Mouse (Mus musculus) activated CD4-positive, CD25-positive, alpha-beta regulatory T cell, adult 4 months (primary cell): ENCODE data around the gene Cachd1. TPM values are rescaled to one million over a fixed set of nuclear protein-coding genes. Genes with fewer than 3 reads are reported as not detected.

ENCODE experiments used
- ATAC-seq: one replicate; pipeline ENCODE4 v1.8.0; 2017
- polyA plus RNA-seq, 2 experiments: library from polyadenylated mRNA; unstranded; fragments of 100-300 nt; shearing (Covaris generic); gene quantifications; one replicate each; pipeline ENCODE4 v1.2.1; 2017

The Cachd1 gene
- polyA plus RNA-seq, 2 experiments from 2014 or later = not detected

DNA sequence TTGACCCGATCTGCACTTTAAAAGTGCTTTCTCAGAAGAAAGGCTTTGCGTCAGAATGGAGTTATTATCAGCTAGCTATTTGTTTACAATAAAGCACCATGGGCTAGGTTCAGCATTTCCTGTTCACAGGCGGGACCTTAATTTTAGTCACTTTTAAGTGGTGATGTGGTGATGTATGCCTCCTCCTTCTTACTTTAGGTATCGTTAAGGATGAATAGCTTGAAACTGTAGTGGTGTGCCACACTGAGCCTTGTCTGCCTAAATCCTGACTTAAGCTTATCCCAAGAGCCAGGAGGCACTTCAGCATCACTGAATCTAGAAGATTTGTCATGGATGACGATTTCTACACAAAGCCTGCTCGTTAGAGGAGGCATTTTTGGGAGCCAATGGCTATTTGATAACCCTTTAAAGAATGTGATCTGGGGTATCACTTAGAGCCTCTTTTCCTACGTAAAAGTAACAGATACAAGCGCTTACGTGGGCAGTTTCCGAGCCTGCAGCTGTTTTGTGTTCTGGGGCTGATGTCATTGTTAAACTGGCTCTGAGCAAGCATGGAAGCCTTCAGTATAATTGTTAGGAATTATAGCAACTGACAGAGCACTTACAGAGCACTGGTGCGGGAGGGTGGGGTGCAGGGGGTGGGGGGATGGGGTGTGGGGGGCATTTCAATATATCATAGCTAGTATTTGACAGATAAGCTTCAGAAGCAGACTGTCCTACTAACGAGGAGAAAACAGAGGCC is 89.7 kb downstream of the Cachd1 start:
- ATAC-seq = no peak

DNA sequence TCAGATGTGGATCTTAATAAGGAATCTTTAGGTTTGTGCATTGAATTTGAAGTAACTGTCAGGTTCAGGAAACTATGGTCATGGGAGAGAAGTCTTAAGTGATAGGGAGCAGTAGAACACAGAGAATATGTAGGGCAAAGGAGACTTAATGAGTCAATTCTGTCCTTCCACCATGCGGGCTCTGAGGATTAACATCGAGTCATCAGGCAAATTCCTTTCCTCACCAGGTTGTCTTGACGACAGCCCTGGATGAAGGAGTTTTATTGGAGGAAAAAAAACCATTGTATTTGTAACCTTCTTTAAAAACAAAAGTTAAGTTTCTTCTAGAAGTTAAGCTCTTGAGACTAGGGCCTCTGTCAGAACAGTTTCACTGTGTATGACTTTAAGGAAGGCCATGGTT is 100.9 kb downstream of the Cachd1 start:
- no peak for ATAC-seq

DNA sequence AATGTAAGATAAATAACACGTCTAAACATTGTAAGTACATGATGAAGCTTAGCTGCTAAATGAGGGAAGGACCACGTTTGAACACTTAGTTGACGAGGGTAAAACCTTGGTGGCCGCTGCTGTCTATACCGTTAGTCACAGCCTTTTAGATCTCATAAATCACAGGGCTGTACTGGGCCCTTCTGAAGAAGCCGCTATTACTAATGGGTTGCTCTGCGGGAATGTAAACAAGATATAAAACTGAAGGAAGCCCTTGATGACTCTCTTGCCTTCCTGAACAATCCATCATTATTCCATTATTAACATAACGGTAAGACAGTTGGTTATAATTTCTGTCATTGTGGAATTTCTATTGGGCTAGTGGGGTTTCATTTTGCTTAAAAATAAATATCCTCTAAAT is 102.9 kb downstream of the Cachd1 start:
- ATAC-seq = no peak

DNA sequence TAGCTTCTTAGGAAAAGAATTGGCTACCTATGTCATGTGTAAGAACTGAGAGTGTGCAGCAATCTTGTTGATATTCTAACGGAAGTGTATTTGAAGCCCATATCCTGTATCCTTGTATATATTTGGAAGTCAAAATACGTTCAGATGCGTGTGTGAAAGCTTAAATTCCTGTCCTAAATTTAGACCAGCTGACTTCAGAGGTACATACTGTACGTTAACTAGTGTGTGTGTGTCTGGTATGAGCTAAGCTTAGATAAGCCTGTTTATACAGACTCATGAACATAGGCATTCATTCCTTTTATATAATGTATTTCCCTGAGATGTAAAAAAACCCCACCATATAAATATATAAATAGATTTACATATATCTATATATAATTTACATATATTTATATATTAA is 103.6 kb downstream of the Cachd1 start:
- no peak for ATAC-seq

DNA sequence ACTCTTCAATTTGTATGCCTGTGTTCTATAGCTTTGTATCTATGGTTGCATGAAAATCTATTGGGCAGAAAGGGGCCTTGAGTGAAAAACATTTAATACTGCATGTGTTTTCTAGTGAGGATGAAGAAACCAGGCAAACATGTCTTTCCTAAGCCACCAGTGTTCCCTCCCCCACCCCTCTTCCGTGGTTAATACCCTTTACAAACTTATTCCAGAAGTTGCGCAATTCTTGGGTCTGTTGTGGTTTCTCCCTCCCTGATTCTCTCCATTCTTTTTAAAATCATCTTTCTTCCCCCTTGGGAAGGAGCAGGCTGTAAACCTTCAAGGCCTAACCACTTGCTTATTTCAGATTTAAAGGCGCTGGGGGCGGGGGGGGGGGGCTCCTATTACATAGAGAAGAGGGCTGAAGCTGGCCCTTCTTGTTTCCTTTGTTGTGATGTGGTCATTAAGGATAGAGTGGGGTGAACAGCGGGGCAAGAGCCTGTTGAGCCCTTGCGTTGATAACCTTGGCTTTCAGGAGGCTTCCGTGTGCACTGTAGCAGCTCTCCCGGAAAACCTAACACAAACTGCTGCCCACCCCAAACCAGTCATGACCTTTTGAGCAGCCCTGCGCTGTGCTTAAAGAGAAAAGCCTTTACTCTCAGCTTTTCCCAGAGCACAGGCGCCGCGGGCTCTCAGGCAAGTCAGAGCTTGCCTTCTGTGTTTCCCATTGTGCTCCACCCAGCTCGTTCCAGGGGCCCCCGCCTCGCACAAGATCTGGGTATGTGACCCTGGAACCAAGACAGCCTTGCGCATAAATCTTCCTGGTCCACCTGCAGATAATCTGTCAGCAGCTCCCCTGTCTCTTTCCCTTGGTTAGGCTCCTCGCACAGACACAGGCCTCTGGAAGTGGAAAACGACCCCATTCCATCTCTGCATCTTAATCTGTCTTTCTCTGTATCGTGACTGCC is 109.6 kb downstream of the Cachd1 start:
- ATAC-seq = no peak

DNA sequence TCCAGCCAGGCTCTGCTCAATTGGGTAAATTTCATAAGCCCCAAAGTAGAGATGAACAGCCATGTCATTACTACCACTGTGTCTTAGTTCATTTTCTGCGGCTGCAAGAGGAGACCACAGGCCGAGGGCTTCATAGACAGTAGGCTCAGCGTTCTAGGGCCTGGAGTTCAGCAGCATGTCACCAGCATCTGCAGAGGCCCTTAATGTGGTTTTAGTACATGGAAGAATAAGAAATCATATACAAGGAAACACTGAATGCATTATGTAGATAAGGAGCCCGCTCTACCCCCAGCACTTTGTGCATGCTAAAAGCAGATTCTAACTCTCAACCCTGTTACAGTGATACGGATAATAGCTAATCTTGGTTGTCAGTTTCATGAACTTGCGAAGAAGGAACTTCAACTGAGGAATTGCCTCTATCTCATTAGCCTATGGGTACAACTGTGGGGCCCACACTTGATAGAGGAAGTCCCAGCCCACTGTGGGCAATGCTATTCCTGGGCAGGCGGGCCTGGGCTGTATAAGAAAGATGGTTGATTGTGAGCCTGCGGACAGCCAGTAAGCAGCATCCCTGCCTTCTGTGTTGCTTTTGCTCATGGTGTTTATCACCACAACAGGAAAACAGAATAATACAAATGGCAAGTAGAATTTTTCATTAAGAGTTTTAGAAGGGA is 110.4 kb downstream of the Cachd1 start:
- ATAC-seq = no peak

DNA sequence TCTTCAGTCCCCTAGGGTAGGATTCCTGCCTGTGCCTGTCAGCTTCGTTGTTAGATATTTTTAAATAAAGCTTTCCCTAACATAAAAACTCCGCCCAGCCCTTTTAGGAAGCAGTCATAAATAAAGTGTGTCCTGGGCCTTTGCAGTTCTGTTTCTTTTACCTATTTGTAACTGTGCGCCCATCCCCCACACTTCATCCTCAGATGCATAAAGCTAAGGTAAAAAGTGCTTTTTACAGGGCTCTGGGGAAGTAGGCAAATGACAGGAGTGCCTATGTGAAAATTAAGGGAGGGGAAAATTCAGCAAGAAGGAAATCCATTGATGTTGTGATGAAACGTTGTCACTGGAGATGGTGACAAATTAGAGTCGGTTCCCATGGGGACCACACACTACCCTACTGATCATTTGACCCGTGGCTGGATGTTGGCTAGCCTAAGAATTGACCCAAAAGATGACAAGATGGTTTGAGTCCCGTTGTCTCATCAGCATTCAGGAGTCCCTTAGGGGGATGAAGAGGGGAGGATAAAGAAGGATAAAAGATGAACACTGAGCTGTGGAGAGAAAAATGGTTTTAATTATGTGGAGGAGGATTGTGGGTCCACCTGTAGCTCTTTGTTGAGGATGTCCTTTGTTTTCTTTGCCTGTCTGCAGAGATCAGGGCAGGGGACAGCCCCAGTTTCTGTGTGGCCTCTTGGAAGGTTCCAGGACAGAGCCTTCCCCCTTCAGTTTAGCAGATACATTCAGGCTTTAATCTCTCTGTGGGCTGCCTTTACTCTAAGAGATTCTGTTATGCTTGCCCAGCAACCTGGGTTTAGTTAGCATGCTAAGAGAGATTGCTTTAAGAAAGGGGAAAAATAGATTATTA is 113.9 kb downstream of the Cachd1 start:
- ATAC-seq = no peak

DNA sequence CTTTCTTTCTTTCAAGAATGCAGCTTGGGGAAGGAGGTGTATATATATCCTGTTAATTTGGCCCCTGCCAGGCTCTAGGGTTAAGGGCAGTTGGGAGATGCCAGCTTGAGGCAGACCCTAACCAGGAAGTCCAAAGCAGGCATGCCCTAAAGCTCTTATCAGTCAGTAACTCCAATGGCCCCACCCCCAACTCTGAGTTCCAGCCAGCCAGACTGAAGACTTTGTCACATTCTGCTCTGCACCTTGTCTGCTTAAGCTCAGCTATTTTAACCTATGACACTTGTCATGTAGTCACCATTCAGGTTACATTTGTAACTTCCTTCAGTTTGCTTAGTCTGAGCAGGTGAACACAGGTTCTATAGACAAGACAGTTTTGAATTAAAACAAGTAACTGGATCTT is 117.3 kb downstream of the Cachd1 start:
- no peak for ATAC-seq

DNA sequence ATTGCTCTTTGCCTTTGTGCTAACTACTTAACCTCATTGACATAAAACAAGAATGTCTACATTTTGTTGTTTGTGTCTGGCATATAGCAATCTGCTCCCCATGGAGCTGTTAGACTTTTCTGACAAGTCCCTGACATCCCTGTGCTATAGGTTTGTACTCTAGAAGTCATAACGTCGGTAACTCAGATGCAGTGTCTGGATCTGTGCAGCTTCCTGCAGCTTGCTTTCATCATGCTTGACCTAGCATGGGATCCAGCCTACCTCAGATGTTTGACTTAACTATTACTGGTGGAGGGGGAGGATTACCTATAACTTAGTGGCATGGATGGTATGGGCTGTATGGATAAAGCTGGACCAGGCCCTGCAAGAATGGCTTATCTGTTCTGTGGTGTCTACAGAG is 117.7 kb downstream of the Cachd1 start:
- no peak for ATAC-seq

DNA sequence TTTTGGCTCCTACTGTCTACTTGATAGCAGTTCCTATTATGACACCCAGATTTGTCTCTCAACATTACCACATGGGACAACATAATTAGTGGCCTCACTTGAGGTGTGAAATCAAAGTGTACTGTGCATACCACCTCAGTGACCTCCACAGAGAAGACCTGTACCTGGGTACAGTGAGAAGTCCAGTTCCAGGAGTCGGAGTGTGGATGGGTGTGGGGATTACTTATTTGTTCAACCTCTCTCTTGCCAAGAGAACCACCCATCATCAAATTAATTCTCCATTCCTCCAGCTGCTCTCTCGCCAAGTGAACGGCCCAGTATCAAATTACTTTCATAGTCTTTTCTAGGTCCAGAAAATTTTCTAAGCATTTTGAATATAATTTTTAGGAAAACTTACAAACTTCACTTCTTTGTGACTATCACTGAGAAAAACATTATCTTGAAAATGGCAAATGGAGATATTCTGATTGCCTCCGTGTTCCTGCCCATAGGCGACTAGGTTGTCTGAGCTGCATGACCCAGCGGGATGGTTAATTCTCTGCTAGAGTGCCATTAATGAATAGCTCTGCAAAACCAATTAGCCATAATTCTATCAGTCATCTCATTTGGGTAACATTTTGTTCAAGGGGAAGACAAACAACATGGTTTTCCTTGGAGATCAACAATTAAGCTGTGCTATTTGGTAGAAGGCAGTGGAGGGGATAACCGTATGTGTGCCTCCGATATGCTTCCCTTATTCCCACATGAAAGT is 120.0 kb downstream of the Cachd1 start:
- no peak for ATAC-seq

DNA sequence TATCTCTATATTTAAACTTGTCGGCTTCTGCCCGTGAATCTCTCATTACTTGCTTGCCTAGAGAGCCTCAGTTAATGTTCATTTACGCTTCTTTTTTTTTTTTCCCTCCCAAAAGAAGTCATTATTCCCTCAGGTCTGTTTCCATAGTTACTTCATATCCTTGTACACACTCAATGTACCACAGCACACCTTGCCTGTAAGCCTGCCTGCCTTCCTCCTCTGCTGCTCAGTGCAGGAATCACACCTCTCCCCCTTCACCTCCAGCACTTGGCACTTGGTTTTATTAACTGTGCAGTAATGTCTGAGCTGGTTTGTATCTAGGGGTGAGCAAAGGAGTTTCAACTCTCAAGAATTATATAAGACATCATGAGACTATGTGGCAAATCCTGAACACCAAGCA is 121.5 kb downstream of the Cachd1 start:
- no peak for ATAC-seq

DNA sequence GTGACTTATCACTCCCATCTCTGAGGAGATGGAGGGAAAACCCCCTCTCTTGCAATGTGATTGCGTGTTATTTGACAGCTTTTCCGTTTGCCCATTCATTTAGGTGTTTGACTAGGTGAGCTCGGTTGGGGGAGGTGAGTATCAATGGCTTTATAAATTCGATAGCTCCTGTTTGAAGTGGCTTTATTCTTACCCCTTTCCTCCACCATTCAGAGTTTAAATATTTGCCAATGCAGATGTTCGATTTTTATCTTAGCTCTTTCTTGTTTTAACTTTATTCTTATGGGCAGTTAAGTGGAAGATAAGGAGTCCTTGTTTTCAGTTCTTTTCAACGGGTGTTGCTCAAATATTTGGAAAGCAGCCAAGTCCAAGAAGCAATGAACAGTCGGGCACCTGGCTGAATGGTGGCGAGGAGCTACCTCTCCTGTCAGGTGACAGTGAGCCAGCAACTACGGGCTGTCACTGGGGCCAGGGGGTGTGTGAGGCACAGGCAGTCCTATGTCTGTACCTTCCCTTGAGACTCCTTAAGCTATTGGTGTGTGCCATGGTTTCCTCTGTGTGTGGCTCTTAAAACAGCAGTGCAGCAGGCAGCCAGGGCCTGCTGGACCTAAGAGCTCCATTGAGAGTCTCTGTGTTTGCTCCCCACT is 133.3 kb downstream of the Cachd1 start:
- no peak for ATAC-seq

DNA sequence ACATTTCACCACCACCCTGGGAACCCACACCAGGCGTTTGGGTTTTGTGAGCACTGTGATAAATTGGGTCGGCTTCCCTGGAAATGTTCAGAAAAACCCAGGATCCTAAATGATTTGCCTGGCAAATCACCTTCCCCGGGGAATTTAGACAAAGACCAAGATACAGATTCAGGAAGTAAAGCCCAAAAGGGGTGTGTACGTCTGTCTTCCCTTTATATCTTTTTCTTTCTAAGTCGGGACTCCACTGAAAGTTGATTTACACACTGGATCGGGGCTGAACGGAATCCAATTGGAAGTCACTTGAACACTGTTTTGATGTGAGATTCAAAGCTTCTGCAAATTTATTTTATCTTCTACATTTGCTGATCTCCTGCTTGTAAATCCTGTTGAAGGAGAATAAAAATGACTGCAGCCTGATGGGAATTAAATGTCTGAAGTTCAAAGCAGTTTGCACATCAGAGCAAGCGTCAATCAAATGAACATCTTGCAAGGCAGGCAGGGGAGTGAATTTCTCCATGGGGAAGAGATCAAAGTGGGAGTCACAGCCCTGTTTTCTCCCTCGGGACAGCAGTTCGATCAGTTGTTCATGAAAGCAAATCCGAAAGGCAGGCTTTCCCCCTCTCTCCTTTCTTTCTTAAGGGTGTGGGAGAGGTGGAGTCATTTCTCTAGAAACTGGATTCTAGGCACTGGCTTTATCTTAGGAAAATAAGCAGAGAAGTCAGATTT is 134.3 kb downstream of the Cachd1 start:
- ATAC-seq = no peak

DNA sequence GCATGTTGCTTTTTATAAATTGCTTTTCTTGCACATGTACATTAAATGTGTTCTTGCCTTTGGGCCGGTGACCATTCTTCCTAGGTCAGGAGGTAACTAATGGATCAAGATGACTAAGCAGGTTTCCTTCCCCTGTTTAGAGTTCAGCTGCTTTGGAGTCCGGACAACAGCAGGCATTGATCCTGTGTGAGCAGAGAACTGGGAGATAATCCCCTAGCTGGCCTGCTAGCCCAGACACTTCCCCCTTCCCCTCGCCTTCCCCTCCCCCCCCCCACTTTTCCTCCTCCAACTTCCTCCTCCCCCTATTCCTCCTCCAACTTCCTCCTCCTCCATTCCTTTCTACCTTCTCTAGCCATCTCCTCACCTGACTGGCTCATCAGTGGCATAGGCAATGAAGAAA is 135.2 kb downstream of the Cachd1 start:
- ATAC-seq = no peak

DNA sequence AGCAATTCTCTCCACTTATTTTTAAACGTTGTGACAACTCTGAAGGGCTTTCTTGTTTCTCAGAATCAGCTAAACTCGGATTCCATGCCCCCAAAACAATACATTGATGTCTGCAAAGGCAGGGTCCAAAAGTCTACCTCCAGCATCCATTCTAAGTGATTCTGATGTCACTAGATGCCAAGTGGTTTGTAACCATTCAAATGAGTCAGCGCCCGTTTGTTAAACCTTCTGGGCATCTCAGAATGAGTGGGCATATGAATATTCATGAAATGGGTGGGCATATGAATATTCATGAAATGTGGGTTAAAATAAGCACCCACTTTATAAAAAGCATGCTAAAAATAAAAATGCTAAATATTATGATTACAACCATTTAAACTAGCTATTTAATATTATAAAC is 137.2 kb downstream of the Cachd1 start:
- no peak for ATAC-seq

DNA sequence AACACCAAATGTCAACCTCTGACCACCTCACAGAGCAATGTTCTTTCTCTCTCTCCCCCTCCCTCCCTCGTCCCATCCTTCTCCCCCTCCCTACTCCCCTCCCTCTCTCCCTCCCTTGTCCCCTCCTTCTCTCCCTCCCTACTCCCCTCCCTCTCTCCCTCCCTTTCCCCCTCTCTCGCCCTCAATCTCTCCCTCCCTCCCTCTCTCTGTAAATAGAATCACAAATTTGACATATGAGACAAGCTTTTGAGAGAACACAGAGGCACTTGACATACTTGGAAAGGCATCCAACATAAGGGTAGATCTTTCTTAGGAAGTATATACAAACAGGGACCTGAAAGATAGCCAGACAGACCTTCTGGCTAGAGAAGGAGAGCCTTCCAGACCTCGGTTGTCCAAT is 138.1 kb downstream of the Cachd1 start:
- no peak for ATAC-seq

DNA sequence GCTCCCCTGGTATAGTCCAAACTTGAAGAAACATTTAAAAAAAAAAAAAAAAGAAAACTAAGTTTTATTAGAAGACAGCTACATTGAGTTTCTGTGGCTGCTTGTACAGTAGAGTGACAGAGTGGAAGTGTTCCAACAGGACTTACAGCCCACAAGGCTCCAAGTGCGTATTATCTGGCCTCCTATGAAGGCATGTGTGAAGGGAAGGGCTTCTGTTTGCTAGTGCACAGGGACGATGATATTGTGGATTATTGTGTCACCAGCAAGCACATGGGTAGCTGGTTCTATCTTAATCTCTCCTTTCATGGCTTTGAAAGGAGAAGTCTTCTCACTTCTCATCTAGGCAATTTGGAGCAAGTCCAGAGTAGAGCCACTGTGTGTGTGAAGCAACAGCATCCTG is 138.6 kb downstream of the Cachd1 start:
- ATAC-seq = no peak

DNA sequence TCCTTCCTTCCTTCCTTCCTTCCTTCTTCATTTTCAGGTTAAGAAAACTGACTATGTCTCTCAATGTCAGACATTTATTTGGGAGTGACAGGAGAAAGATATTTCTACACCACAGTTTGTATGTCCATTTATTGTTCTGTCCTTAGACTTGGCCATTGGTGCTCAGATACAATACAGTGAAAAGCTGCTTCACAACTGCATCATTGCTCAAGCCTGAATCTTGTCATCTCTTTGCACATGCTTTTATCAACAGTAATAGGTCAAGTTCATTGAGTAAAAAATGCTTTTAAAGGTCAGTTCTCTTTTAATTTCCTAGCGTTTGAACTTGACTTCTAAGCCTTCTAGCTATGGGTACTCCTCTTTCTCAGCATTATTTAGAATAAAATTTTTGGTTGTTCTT is 141.0 kb downstream of the Cachd1 start:
- ATAC-seq = no peak

DNA sequence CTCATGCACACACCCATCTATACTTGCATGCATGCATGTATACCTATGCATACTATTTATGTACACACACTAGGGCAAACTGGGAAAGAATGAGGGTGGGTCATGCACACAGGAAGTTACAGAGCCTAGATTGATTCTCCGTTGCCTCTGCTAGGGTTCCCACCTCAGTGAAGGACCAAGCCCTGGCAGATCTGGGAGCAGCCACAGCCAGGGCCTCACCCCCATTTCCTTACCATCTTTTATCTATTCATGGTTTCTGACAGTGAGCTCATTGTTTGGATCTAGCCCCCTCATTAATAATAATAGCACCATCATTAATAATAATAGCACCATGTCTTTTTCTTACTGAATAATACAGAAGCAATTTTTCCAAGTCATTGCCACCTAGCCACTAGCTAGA is 143.9 kb downstream of the Cachd1 start:
- no peak for ATAC-seq

DNA sequence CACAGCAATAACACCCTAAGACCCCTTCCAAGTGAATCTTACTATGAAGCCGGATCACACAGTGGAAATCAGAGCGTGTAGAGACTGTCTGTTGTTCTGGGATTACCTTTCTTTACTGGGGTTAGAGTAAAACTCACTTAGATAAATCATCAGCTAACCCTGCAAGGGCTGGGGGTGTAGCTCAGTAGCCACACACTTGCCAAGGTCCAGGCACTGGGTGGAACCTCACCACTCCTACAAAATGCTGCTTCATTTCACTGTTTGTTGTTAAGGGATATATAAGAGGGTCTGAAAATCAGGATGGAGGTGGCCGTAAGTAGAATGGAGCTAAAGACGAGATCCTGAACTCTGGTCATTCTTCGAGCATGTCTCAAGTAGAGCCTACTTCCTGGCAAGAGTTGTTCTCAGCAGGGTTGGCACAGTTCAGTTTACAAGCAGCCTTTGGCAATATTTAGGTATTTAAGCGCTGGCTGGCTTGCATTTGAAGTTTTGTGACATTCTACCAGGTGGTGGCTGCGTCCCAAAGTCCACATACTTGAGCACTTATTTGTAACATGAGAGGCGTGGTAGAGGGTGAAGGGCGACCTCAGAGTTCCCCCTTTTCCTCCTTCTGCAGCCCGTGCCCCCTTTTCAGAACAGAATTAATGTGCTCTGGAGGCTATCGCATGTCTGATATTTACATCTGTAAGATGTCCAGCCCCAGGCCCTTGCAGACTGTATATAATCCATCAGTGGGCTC is 146.5 kb downstream of the Cachd1 start:
- ATAC-seq = no peak
